Mouse (Mus musculus) olfactory bulb, adult 2 months (tissue): ENCODE results near the gene Cdk15. TPM values are rescaled to one million over a fixed set of nuclear protein-coding genes. Genes with fewer than 3 reads are reported as not detected.

Source experiments
- H3K27ac ChIP-seq: fragments of 200-500 bp; 2 replicates; pipeline ENCODE4 v1.5.1; 2012; ENCODE audit warnings: low read depth, low read length; ENCODE audit not compliant: insufficient read depth
- H3K4me1 ChIP-seq: fragments of 200-500 bp; 2 replicates; pipeline ENCODE4 v1.6.1; 2012; ENCODE audit warnings: low read length; ENCODE audit not compliant: control insufficient read depth, insufficient read depth
- H3K4me3 ChIP-seq: fragments of 200-500 bp; 2 replicates; pipeline ENCODE4 v1.5.1; 2012; ENCODE audit warnings: mild to moderate bottlenecking, low read depth, low read length, moderate library complexity; ENCODE audit not compliant: insufficient read depth
- CTCF ChIP-seq: fragments of 200-500 bp; IDR thresholded peaks from 2 replicates; pipeline ENCODE4 v1.5.1; 2012; ENCODE audit warnings: low read depth, mild to moderate bottlenecking, low read length, moderate library complexity; ENCODE audit not compliant: insufficient read depth
- POLR2A ChIP-seq: fragments of 200-500 bp; IDR thresholded peaks from 2 replicates; pipeline ENCODE4 v1.6.1; 2012; ENCODE audit warnings: mild to moderate bottlenecking, low read depth, low read length, moderate library complexity; ENCODE audit not compliant: insufficient read depth
- WGBS: fragments of 180-500 bp; shearing (Covaris S2); methylation state at CpG from one replicate; pipeline ENCODE4 v1.1.7; 2018; 5-methylcytosine and 5-hydroxymethylcytosine counted together
- polyA plus RNA-seq: library from polyadenylated mRNA; stranded (reverse); fragments of >200 nt; gene quantifications from 2 replicates; pipeline ENCODE4 v1.2.4, GENCODE M21; 2012; ENCODE audit warnings: low replicate concordance; ENCODE audit not compliant: missing spikeins, insufficient read depth, insufficient read length

Cdk15 gene
- polyA plus RNA-seq, 1 experiment: not detected

- no peak for TF ChIP-seq POLR2A
- TF ChIP-seq CTCF: no peak
- WGBS: 88% methylated on average over 1 of the region's 1 CpGs
- H3K4me3 ChIP-seq: no peak overlapping the region
- H3K27ac ChIP-seq: no peak overlapping the region
- H3K4me1 ChIP-seq: no peaks in the 10 kb centered on the region
Observed at GRCm38 (mm10) chr1:59317397-59317796, 60.7 kb downstream of the Cdk15 start.

GRCm38 (mm10) chr1:59318878-59319277, 62.2 kb downstream of the Cdk15 start:
- WGBS: 77% methylated on average over 5 of the region's 5 CpGs
- Histone ChIP-seq H3K4me3 (no peak overlapping the region), H3K27ac (no peak overlapping the region), H3K4me1 (no peaks in the 10 kb centered on the region)
- TF ChIP-seq POLR2A (no peak), CTCF (no peak)

- WGBS: 93% methylated on average over 9 of the region's 9 CpGs
- TF ChIP-seq CTCF (no peak), POLR2A (no peak)
- Histone ChIP-seq H3K4me1 (no peaks in the 10 kb centered on the region), H3K4me3 (no peak overlapping the region), H3K27ac (no peak overlapping the region)
Observed at GRCm38 (mm10) chr1:59321076-59321879, 64.6 kb downstream of the Cdk15 start.

DNA sequence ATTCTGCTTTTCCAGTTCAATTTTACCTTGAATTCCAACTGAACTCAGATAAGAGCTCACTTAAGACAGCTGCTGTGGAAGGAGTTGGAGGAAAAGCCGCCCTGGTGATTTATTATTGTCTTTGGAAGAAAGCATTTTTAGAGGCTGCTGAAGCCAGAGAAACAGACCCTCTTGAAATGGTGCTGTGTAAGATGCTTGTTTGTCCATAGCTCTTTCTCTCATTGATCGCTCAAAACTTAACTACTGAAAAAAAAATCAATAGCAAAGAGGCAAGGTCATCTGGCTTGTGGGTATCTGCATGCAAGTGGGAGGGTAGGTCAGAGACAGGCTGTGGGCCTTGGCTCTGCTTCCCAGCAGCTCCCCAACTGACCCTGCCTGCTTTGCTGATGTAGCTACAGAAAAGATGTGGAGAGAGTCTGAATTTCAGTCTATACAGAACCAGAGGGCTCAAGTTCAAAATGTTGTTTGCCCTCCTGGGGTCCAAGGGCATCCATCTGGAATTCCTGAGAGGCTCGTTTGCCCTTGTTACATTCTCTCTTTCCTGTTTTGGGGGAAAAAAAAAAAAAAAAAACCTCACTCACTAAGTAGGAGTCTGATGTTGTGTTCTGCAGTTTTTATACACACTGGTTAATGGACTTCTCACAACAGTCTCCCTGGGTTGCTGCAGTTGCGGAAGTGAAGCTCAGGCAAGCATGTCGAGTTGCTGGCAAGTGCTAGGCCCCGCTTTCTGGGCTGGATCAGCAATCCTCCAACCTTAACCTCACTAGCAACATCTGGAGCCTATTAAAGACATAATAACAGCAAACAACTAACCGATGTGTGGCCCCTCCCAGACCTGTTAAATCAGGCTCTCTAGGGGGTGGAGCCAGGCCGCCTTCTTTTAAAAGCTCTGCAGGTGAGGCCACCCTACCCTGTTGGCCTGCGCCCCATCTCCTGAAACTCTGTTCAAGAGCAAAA, 65.5 kb downstream of the Cdk15 start:
- TF ChIP-seq POLR2A: no peak
- TF ChIP-seq CTCF: no peak
- 84% methylated on average over 9 of the region's 9 CpGs for WGBS
- H3K4me1 ChIP-seq: no peaks in the 10 kb centered on the region
- H3K27ac ChIP-seq: no peak overlapping the region
- no peak overlapping the region for H3K4me3 ChIP-seq

- no peak overlapping the region for H3K27ac ChIP-seq
- H3K4me3 ChIP-seq: no peak overlapping the region
- TF ChIP-seq POLR2A (no peak), CTCF (no peak)
- H3K4me1 ChIP-seq: no peaks in the 10 kb centered on the region
- WGBS: 59% methylated on average over 10 of the region's 10 CpGs
Observed at GRCm38 (mm10) chr1:59326854-59327395, 70.2 kb downstream of the Cdk15 start.

DNA sequence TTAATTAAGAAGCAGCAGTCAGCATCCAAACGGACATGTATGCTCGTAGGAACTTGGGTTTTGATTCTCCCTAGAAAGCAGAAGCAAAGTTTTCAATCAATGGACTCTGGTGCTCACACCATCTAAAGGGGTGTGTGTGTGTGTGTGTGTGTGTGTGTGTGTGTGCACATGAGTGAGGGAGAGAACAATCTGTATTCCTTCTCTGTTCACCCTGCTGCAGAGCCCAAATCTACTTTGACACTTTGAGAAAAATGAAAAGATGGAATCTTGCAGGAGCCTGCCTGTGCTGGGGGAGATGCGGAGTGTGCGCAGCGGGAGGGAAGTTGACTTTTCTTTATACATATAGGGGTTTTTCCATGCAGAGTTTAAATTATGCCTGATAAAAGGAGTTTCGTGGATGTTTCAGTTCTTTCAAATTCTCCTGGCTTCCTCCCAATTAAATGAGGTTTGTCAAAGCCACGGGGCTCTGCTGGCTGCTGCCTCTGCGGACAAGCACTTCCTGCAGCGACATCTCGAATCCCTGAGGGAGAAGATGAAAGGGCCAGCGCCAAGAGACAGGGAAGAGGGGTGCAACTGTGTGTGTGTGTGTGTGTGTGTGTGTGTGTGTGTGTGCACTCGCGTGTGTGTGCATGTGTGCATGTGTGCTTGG, 76.2 kb downstream of the Cdk15 start:
- no peak overlapping the region for H3K4me3 ChIP-seq
- TF ChIP-seq POLR2A: no peak
- TF ChIP-seq CTCF: no peak
- WGBS: 46% methylated on average over 13 of the region's 13 CpGs
- peaks cover 11% of the 10 kb centered on the region; the same call in 1 of the 2 replicates for H3K4me1 ChIP-seq
- no peak overlapping the region for H3K27ac ChIP-seq

GRCm38 (mm10) chr1:59333386-59333759, 76.7 kb downstream of the Cdk15 start:
- Histone ChIP-seq H3K27ac (no peak overlapping the region), H3K4me1 (peaks cover 11% of the 10 kb centered on the region; the same call in 1 of the 2 replicates), H3K4me3 (no peak overlapping the region)
- 58% methylated on average over 5 of the region's 5 CpGs for WGBS
- TF ChIP-seq CTCF (no peak), POLR2A (no peak)

DNA sequence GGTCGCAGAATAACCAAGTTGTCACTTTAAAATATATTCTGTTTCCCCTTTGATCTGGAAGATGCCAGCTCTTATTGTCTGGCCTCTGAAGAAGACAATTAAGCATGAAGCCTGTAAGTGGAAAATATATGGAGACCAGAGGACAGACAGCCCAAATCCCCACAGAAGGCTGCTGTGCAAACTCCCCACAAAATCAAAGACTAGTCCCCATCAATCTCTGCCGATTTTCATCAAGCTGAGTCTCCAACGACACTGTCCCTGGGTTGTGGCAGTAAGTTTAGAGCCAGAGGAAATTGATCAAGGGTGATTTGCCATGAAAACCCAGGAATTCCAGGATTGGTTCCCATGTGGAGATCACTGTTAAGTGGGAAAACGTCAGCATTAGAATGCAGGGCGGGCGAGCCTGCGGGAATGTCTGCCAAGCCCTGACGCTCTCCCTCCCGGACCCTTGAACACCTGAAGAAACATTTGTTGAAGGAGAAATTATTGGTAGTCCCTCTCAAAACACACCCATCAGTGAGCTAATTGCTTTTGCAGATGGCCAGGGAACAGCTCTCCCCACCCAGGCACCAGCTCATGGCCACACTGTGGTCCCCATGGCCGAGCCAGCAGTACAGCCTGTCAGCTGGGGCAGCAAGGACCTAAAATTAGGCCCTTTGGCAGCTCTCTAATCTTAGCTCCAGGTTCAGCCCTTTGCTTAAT, 77.3 kb downstream of the Cdk15 start:
- H3K4me1 ChIP-seq: peaks cover 11% of the 10 kb centered on the region; the same call in 1 of the 2 replicates
- TF ChIP-seq POLR2A (no peak), CTCF (no peak)
- H3K27ac ChIP-seq: no peak overlapping the region
- 68% methylated on average over 10 of the region's 10 CpGs for WGBS
- no peak overlapping the region for H3K4me3 ChIP-seq
